Mouse (Mus musculus) heart, embryonic 16.5 days (tissue): Measurements from ENCODE around the gene Cmip. TPM values are rescaled to one million over a fixed set of nuclear protein-coding genes. Genes with fewer than 3 reads are reported as not detected.

Source experiments
- ATAC-seq: fragments of 200-750 bp; cut with Nextera tagmentation; replicated peaks from 2 replicates; pipeline ENCODE4 v1.8.0; 2017; ENCODE audit warnings: moderate number of reproducible peaks; ENCODE audit not compliant: insufficient read depth, low FRiP score; ENCODE audit errors: extremely low read depth
- H3K27ac ChIP-seq: fragments of 300-500 bp; sonication (generic); 2 replicates; pipeline ENCODE4 v1.5.1; 2014; ENCODE audit warnings: mild to moderate bottlenecking, low read length, control low read depth, moderate library complexity
- H3K27me3 ChIP-seq: fragments of 300-500 bp; sonication (generic); 2 replicates; pipeline ENCODE4 v1.6.1; 2014; ENCODE audit warnings: low read length, mixed read lengths; ENCODE audit not compliant: control insufficient read depth, insufficient read depth
- H3K36me3 ChIP-seq: fragments of 300-500 bp; sonication (generic); 2 replicates; pipeline ENCODE4 v1.6.1; 2014; ENCODE audit not compliant: control insufficient read depth, insufficient read depth
- H3K4me1 ChIP-seq: fragments of 300-500 bp; sonication (generic); 2 replicates; pipeline ENCODE4 v1.6.1; 2014; ENCODE audit warnings: low read length, mixed read lengths; ENCODE audit not compliant: control insufficient read depth, insufficient read depth
- H3K4me2 ChIP-seq: fragments of 300-500 bp; sonication (generic); 2 replicates; pipeline ENCODE4 v1.6.1; 2014; ENCODE audit warnings: low read depth, mild to moderate bottlenecking, control low read depth, low read length
- H3K4me3 ChIP-seq: fragments of 300-500 bp; sonication (generic); 2 replicates; pipeline ENCODE4 v1.5.1; 2014; ENCODE audit warnings: mild to moderate bottlenecking, control low read depth, low read length
- H3K9ac ChIP-seq: fragments of 300-500 bp; sonication (generic); 2 replicates; pipeline ENCODE4 v1.6.1; 2014; ENCODE audit warnings: low read length, control low read depth
- H3K9me3 ChIP-seq: fragments of 300-500 bp; sonication (generic); replicated peaks from 2 replicates; pipeline ENCODE4 v1.6.1; 2016; ENCODE audit warnings: low read length; ENCODE audit not compliant: control insufficient read depth
- WGBS: fragments of 180-500 bp; shearing (Covaris S2); extraction: QIAGEN DNeasy Blood & Tissue Kit; methylation state at CpG from one replicate; pipeline ENCODE4 v1.1.7; 2014; 5-methylcytosine and 5-hydroxymethylcytosine counted together
- polyA plus RNA-seq: library from polyadenylated mRNA; unstranded; fragments of >200 nt; fragmentation: Nextera tagmentation; extraction: Ambion mirVana; gene quantifications from 2 replicates; pipeline ENCODE4 v1.2.1, GENCODE M21; 2015

The Cmip gene
- polyA plus RNA-seq, 1 experiment from 2014 or later: 7.0 TPM

- H3K4me2 ChIP-seq: no peak overlapping the region
- H3K27me3 ChIP-seq: no peaks in the 10 kb centered on the region
- H3K36me3 ChIP-seq: no peaks in the 10 kb centered on the region
- H3K9me3 ChIP-seq: no peaks in the 10 kb centered on the region
- H3K27ac ChIP-seq: no peak overlapping the region
- 79% methylated on average over 19 of the region's 19 CpGs for WGBS
- no peak overlapping the region for H3K4me3 ChIP-seq
- no peak overlapping the region for H3K9ac ChIP-seq
- H3K4me1 ChIP-seq: peaks cover 44% of the 10 kb centered on the region
- no peak for ATAC-seq
Measured at GRCm38 (mm10) chr8:117364374-117365160, 107.7 kb downstream of the Cmip start.

DNA sequence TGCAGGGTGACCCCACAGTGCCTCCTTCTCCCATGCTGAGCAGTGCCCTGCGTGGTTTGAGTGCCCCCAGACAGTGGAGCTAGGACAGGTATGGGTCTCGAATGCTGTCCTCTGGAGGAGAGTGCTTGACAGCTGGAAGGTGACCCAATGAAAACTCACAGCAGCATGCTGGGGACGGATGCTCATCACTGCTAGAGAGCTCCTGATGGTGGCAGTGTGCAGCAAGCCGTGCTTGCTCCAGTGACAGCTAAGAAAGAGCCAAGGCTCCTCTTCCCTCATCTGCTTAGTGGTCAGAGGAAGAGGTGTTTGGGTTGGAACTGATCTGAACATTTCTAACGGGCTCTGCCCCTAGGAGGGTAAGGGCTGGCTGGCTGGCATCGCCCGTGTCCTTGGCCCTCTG is 109.6 kb downstream of the Cmip start:
- Histone ChIP-seq H3K4me2 (no peak overlapping the region), H3K4me3 (no peak overlapping the region), H3K4me1 (peaks cover 47% of the 10 kb centered on the region), H3K9ac (no peak overlapping the region), H3K27me3 (no peaks in the 10 kb centered on the region), H3K27ac (no peak overlapping the region), H3K9me3 (no peaks in the 10 kb centered on the region), H3K36me3 (no peaks in the 10 kb centered on the region)
- 53% methylated on average over 7 of the region's 7 CpGs for WGBS
- ATAC-seq: no peak

DNA sequence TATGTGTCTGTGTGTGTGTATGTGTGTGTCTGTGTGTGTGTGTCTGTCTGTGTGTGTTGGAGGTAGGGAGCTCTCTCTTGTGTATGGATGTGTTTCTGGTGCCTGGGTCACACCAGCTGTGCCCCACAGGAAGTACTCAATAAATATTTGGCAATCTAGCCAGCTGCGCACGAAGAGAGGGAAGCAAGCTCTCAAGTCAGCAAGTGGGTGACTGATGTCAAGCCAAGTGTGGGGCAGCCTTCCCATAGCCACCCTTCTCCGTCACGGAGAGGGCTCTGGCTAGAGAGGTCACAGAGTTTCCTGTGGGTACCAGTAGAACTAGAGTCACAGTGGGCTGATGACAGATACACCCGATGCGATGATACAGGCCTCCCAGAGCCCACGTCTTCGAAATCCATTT is 110.6 kb downstream of the Cmip start:
- 60% methylated on average over 8 of the region's 8 CpGs for WGBS
- H3K4me1 ChIP-seq: peaks cover 46% of the 10 kb centered on the region
- H3K36me3 ChIP-seq: no peaks in the 10 kb centered on the region
- H3K27me3 ChIP-seq: no peaks in the 10 kb centered on the region
- ATAC-seq: no peak
- H3K9ac ChIP-seq: no peak overlapping the region
- H3K9me3 ChIP-seq: no peaks in the 10 kb centered on the region
- H3K4me2 ChIP-seq: no peak overlapping the region
- no peak overlapping the region for H3K4me3 ChIP-seq
- no peak overlapping the region for H3K27ac ChIP-seq

DNA sequence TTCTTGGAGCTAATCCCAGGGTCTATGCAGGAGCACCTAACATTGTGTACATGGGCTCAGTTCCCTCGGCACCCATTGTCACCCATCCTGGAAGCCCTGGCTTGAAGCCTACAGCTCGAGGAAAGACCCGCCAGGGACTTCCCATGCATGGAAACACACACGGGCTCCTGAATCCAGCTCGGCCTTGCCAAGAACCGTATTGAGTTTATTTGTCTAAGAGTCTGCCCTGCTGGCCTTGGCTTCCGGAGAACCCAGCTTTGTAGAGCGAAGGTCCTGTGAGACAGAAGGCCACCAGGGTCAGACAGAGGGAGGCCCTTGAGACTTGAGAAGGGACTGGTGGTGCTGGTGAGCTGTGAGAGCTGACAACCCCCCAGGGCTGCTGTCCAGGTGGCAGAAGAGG is 111.9 kb downstream of the Cmip start:
- Histone ChIP-seq H3K36me3 (no peaks in the 10 kb centered on the region), H3K4me3 (no peak overlapping the region), H3K4me1 (peaks cover 33% of the 10 kb centered on the region), H3K27ac (no peak overlapping the region), H3K27me3 (no peaks in the 10 kb centered on the region), H3K9me3 (no peaks in the 10 kb centered on the region), H3K9ac (no peak overlapping the region), H3K4me2 (no peak overlapping the region)
- WGBS: 55% methylated on average over 8 of the region's 8 CpGs
- ATAC-seq: no peak

DNA sequence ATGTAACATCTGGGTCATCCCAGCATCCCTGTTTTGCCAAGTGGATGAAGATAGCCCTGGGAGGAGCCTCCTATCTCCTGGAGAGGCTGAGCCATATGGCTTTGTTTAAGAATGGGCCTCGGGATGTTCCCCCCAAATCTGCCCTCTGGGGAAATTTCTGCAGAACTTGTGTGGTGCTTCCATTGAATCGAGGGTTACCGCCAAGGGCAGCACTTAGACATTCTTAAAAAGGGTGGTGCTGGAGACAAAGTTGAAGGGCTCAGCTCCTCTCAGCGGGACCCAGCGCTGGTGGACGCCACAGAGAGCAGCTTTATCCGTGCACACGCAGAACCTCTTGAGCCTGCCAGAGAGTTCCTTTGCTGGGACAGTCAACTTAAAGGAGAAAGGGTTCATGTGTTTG is 113.1 kb downstream of the Cmip start:
- ATAC-seq: no peak
- Histone ChIP-seq H3K4me2 (no peak overlapping the region), H3K9ac (no peak overlapping the region), H3K4me1 (peaks cover 30% of the 10 kb centered on the region), H3K27me3 (no peaks in the 10 kb centered on the region), H3K9me3 (no peaks in the 10 kb centered on the region), H3K4me3 (no peak overlapping the region), H3K27ac (no peak overlapping the region), H3K36me3 (no peaks in the 10 kb centered on the region)
- WGBS: 46% methylated on average over 8 of the region's 8 CpGs

DNA sequence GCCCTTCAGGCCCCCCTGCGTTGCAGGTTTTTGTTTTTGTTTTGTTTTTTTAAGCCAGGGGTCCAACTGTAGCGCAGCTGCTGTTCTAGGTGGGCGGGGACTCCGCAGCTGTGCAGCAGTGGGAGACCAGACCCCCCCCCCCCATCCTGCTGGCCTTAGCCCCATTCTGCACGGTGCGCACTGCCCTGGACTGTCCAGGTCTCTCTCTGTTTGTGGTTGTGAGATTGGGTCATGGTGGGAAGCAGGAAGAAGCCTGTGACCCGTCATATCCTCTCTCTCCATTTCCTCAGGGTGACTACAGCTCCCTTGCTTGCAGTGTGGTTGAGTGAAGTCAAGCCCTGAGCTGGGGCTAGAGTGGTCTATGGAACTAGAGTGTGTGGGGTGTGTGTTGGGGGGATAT is 114.3 kb downstream of the Cmip start:
- no peak overlapping the region for H3K9ac ChIP-seq
- H3K36me3 ChIP-seq: no peaks in the 10 kb centered on the region
- no peak overlapping the region for H3K27ac ChIP-seq
- 67% methylated on average over 7 of the region's 7 CpGs for WGBS
- no peak overlapping the region for H3K4me2 ChIP-seq
- no peaks in the 10 kb centered on the region for H3K27me3 ChIP-seq
- H3K9me3 ChIP-seq: no peaks in the 10 kb centered on the region
- ATAC-seq: no peak
- H3K4me1 ChIP-seq: peaks cover 30% of the 10 kb centered on the region
- H3K4me3 ChIP-seq: no peak overlapping the region

DNA sequence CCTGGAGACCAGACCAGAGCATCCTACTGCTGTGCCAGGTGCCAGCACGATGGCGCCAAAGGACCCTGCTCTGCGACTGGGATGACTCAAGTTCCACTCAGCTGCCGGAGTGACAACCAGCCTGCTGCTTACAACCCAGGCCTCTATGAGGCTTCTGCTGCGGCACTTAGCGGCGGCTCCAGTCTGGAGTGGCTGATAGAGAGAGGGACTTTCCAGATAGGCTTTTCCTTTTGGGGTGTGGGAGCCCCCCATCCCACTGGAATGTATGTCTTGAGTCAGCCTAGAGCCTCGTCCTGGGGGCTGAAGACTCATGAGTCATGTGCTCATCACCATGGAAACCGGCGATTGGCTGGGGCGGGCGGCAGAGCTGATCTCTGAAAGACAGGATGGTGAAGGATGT is 115.2 kb downstream of the Cmip start:
- no peak for ATAC-seq
- Histone ChIP-seq H3K4me3 (no peak overlapping the region), H3K4me2 (no peak overlapping the region), H3K9ac (no peak overlapping the region), H3K36me3 (no peaks in the 10 kb centered on the region), H3K27me3 (no peaks in the 10 kb centered on the region), H3K9me3 (no peaks in the 10 kb centered on the region), H3K4me1 (peaks cover 30% of the 10 kb centered on the region), H3K27ac (no peak overlapping the region)
- 58% methylated on average over 12 of the region's 12 CpGs for WGBS

DNA sequence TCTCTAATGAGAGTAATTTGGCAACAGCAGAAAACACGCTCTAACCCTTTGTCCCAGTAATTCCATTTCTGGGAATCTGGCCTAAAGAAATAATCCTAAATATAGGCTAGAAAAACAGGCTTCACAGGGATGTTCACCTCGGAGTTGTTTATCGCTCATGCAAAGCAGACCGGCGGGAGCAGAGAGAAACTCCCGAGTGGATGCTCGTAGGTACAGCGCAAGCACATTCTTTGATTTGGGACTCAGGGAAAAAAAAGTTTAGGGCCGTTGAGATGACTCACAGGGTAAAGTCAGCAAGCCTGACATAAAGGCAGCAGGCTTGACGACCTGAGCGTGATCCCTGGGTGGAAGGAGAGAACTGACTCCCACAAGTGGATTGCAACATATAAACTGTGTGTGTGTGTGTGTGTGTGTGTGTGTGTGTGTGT is 116.2 kb downstream of the Cmip start:
- no peaks in the 10 kb centered on the region for H3K27me3 ChIP-seq
- ATAC-seq: no peak
- H3K4me1 ChIP-seq: peaks cover 25% of the 10 kb centered on the region
- H3K9ac ChIP-seq: no peak overlapping the region
- H3K27ac ChIP-seq: no peak overlapping the region
- H3K9me3 ChIP-seq: no peaks in the 10 kb centered on the region
- no peak overlapping the region for H3K4me3 ChIP-seq
- no peak overlapping the region for H3K4me2 ChIP-seq
- 50% methylated on average over 11 of the region's 11 CpGs for WGBS
- H3K36me3 ChIP-seq: no peaks in the 10 kb centered on the region

GRCm38 (mm10) chr8:117374087-117374486 is 117.2 kb downstream of the Cmip start:
- Histone ChIP-seq H3K9ac (no peak overlapping the region), H3K36me3 (no peaks in the 10 kb centered on the region), H3K27ac (no peak overlapping the region), H3K27me3 (no peaks in the 10 kb centered on the region), H3K4me1 (peaks cover 19% of the 10 kb centered on the region), H3K9me3 (no peaks in the 10 kb centered on the region), H3K4me3 (no peak overlapping the region), H3K4me2 (no peak overlapping the region)
- no peak for ATAC-seq
- whole genome bisulfite sequencing: 86% methylated on average over 3 of the region's 3 CpGs
